Mouse (Mus musculus): ENCODE results near the gene Os9. TPM values are rescaled to one million over a fixed set of nuclear protein-coding genes. Genes with fewer than 3 reads are reported as not detected.
A peak's percentile ranks its signal among the peaks of the same experiment; 100 is the strongest.

The Os9 gene
- polyA plus RNA-seq, 1 experiment: 53.9 TPM

DNA sequence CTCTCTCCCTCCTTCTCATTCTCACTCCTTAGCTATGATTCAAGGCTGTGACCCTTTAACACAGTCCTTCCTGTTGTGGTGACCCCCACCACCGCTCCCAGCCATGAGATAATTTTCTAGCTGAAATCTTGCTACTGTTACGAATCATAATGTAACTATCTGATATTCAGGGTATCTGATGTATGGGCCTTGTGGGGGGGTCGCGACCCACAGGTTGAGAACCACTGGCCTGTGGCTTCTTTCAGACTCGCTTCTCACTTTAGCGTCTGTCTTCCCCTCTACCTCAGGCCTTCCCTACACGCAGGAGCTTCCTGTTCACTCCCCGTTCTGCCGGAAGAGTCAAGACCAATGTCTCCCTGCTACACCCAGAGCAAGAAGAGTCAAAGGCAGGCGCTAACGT lies 2.5 kb downstream of the Os9 start:
- DNase-seq (ENCODE audit: low spot score): no peak

GRCm38 (mm10) chr10:127115068-127115467 lies 5.9 kb downstream of the Os9 start:
- no peak for DNase-seq (ENCODE audit: low spot score)

- DNase-seq (ENCODE audit: low spot score): no peak
Observed at GRCm38 (mm10) chr10:127114408-127114807, 6.5 kb downstream of the Os9 start.

- no peak for DNase-seq (ENCODE audit: low spot score)
Observed at GRCm38 (mm10) chr10:127111001-127111887, 9.7 kb downstream of the Os9 start.

DNA sequence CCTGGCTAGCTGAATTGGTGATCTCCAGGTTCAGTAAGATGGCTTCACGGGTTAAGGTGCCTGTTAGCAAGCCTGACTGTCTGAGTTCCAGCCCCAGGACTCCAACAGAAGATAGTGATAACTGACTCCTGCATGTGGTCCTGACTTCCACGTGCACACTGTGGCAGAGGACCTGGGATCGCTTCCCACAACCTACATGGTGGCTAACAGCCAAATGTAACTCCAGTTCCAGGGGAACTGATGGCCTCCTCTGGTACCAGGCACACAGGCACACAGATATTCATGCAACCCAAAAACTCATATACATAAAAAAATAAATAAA lies 12.7 kb downstream of the Os9 start:
- no peak for DNase-seq (ENCODE audit: low spot score)

GRCm38 (mm10) chr10:127107563-127108261 lies 13.2 kb downstream of the Os9 start:
- no peak for DNase-seq (ENCODE audit: low spot score)

GRCm38 (mm10) chr10:127103631-127104030 lies 17.3 kb downstream of the Os9 start:
- no peak for DNase-seq (ENCODE audit: low spot score)

GRCm38 (mm10) chr10:127101151-127101550 lies 19.8 kb downstream of the Os9 start:
- DNase-seq (ENCODE audit: low spot score): no peak

DNA sequence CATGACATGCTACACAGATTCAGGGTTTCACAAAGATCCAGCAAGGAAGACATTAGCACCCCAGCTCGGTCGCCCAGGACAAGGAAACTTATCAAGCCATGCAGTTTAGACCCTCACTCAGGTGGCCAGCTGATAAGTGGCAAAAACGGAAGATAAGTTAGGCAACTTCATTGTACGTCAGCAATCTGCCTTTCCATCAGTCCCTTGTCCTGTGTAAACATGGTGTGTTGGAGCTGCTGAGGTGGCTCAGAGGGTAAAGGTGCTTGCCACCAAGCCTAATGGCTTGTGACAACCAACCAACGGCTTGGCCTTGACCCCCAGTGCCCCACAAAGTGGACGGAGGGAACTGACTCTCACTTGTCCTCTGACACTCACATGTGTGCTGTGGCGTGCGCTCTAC lies 20.5 kb downstream of the Os9 start:
- no peak for DNase-seq (ENCODE audit: low spot score)

- no peak for DNase-seq (ENCODE audit: low spot score)
Observed at GRCm38 (mm10) chr10:127099868-127100267, 21.1 kb downstream of the Os9 start.

DNA sequence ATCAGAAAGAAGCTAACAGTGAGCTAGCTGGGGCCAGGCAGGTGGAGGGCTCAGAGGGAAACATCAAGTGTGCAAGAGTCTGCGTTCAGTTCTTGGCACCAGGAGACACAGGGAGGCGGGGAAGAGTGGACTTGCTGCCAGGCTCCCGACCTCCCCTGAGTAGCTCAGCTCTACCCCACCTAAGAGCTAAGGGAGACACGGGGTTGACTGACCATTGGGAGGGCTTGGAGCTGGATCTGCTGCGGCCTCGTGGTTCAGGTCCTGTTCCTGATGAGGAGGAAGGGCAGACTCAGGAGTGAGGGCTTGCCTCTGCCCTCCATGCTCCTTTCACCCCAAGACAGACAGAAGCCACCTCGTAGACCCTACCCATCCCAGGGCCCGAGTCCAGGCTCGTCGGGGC lies 21.7 kb downstream of the Os9 start:
- no peak for DNase-seq (ENCODE audit: low spot score)

DNA sequence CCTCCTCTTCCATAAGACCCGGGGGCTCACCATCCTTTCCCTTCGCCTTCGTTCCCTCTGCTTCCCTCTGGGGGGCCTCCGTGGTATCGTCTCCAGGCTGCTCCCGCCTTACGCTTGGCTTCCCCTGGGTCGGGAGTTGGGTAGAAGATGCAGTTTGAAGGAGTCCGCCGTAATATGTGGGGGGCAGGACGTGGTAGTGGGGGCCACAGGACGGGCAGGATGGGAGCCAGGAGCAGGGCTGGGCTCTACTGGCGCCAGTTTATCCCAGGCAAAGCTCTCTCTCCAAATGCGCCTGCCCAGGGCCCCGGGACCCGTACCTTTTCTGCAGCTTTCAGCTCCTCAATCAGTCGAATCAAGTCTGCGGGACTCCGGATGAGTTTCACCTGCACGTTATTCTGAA lies 22.4 kb downstream of the Os9 start:
- DNase-seq (ENCODE audit: low spot score): no peak

- DNase-seq (ENCODE audit: low spot score): no peak
Observed at GRCm38 (mm10) chr10:127094382-127094802, 26.5 kb downstream of the Os9 start.

- DNase-seq (ENCODE audit: low spot score): no peak
Observed at GRCm38 (mm10) chr10:127092742-127093141, 28.2 kb downstream of the Os9 start.

GRCm38 (mm10) chr10:127091507-127092396 lies 29.2 kb downstream of the Os9 start:
- no peak for DNase-seq (ENCODE audit: low spot score)

DNA sequence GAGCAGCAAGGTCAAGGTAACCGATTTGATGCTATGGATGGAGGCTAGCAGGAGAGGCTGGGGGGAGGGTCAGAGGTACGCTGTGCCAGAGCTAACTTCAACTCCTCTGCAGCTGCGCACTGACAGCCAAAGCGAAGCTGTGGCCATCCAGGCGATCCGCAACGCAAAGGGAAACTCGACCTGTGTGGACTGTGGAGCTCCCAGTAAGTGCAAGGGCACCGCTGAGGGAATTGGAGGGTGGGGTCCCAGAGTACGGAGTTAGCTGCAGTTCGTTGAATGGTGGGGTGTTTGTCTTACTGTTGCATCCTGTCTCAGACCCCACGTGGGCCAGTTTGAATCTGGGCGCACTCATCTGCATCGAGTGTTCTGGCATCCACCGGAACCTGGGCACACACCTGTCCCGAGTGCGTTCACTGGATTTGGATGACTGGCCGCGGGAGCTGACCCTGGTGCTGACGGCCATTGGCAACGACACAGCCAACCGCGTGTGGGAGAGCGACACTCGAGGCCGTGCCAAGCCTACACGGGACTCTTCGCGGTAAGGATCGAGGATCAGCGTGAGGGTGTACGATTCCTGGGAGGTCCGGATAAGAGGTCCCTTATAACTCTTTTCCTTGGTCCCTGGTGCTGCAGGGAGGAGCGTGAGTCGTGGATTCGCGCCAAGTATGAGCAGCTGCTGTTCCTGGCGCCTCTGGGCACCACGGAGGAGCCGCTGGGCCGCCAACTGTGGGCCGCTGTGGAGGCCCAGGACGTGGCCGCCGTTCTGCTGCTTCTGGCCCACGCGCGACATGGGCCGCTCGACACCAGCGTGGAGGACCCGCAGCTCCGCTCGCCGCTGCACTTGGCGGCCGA lies 30.1 kb downstream of the Os9 start:
- DNase-seq (ENCODE audit: low spot score): no peak

GRCm38 (mm10) chr10:127085633-127086032 lies 35.3 kb downstream of the Os9 start:
- DNase-seq (ENCODE audit: low spot score): no peak

GRCm38 (mm10) chr10:127085052-127085451 lies 35.9 kb downstream of the Os9 start:
- no peak for DNase-seq (ENCODE audit: low spot score)

DNA sequence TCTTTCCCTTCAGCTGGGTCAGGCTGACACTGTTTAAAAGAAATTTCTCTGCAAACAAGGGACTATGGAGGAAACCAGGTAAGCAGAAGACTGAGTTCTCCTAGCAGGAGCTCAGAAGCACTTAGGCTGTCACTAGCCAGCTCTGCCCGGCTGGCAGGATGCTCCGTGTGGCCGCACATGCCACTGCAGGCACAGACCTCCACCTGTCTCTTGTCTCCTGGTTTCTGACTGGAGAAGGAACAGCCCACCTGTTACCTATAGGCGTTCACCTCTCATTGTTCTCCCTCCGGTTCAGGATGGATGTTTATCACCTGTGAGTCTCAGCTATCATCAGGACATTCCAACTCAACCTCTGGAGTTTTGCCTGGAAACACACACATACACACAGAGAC lies 37.0 kb downstream of the Os9 start:
- DNase-seq (ENCODE audit: low spot score): no peak

GRCm38 (mm10) chr10:127083292-127083914 lies 37.5 kb downstream of the Os9 start:
- DNase-seq (ENCODE audit: low spot score): peak; percentile 19
